Mouse (Mus musculus): ENCODE measurements around the gene Rtp3. TPM values are rescaled to one million over a fixed set of nuclear protein-coding genes. Genes with fewer than 3 reads are reported as not detected.

Gene Rtp3
- total and polyA plus RNA-seq, 2 experiments: 14.5 to 61.0 TPM

GRCm38 (mm10) chr9:110947900-110948299, 42.5 kb downstream of the Rtp3 start:
- Histone ChIP-seq H3K79me2 (ENCODE audit: control insufficient read depth, insufficient read depth, low read length) (no peaks in the 10 kb centered on the region), H3K4me1 (ENCODE audit: control insufficient read depth, insufficient read depth, low read length) (no peaks in the 10 kb centered on the region), H3K27me3 (ENCODE audit: control insufficient read depth, insufficient read depth, low read length) (no peaks in the 10 kb centered on the region), H3K36me3 (ENCODE audit: control insufficient read depth, insufficient read depth, low read length) (no peaks in the 10 kb centered on the region), H3K27ac (replicated peaks; ENCODE audit: insufficient read depth, low read depth, low read length) (no peak overlapping the region), H3K4me3 (ENCODE audit: insufficient read depth, low read depth, low read length) (no peak overlapping the region), H3K9ac (ENCODE audit: low read depth, low read length) (no peak overlapping the region)
- 66% methylated on average over 6 of the region's 6 CpGs for WGBS
- TF ChIP-seq CTCF (IDR thresholded peaks at IDR 0.05; ENCODE audit: low read depth, low read length) (no peak), POLR2A (IDR thresholded peaks at IDR 0.05; ENCODE audit: extremely low read depth, insufficient read depth, low read length) (no peak)
- DNase-seq (ENCODE audit: extremely low read depth, low read depth, low spot score): peak; percentile 19

- H3K27ac ChIP-seq (replicated peaks; ENCODE audit: insufficient read depth, low read depth, low read length): no peak overlapping the region
- H3K79me2 ChIP-seq (ENCODE audit: control insufficient read depth, insufficient read depth, low read length): no peaks in the 10 kb centered on the region
- DNase-seq (ENCODE audit: extremely low read depth, low read depth, low spot score): no peak
- H3K4me3 ChIP-seq (ENCODE audit: insufficient read depth, low read depth, low read length): no peak overlapping the region
- no peaks in the 10 kb centered on the region for H3K36me3 ChIP-seq (ENCODE audit: control insufficient read depth, insufficient read depth, low read length)
- TF ChIP-seq POLR2A (IDR thresholded peaks at IDR 0.05; ENCODE audit: extremely low read depth, insufficient read depth, low read length): no peak
- no peak for TF ChIP-seq CTCF (IDR thresholded peaks at IDR 0.05; ENCODE audit: low read depth, low read length)
- no peaks in the 10 kb centered on the region for H3K27me3 ChIP-seq (ENCODE audit: control insufficient read depth, insufficient read depth, low read length)
- no peaks in the 10 kb centered on the region for H3K4me1 ChIP-seq (ENCODE audit: control insufficient read depth, insufficient read depth, low read length)
- no peak overlapping the region for H3K9ac ChIP-seq (ENCODE audit: low read depth, low read length)
- 72% methylated on average over 6 of the region's 6 CpGs for WGBS
Observed at GRCm38 (mm10) chr9:110947261-110947661, 43.1 kb downstream of the Rtp3 start.

DNA sequence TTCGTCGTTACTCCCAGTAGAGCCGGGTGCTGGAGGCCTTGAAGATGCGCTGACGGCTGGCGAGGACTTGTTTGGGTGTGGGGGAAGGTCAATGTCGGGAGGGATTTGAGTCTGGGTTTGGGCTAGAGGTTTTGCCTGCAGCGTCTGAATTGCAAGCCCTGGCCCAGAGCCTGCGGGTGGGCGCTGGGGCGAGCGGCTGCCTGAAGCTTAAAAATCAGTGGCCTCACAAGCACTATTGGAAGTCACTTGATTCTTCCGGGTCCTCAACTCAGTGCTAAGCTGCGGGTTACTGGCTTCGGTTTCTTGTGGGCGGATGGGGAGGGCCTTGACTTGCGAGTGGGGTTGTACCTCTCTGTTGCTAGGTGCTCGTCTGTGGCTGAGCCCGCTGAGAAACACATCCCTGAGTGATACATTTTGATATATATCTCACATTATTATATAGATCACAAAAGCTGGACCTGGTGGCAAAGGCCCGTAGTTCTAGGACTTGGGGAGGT, 43.8 kb downstream of the Rtp3 start:
- 80% methylated on average over 20 of the region's 20 CpGs for WGBS
- no peak for TF ChIP-seq POLR2A (IDR thresholded peaks at IDR 0.05; ENCODE audit: extremely low read depth, insufficient read depth, low read length)
- TF ChIP-seq CTCF (IDR thresholded peaks at IDR 0.05; ENCODE audit: low read depth, low read length): no peak
- Histone ChIP-seq H3K4me1 (ENCODE audit: control insufficient read depth, insufficient read depth, low read length) (no peaks in the 10 kb centered on the region), H3K9ac (ENCODE audit: low read depth, low read length) (no peak overlapping the region), H3K36me3 (ENCODE audit: control insufficient read depth, insufficient read depth, low read length) (no peaks in the 10 kb centered on the region), H3K79me2 (ENCODE audit: control insufficient read depth, insufficient read depth, low read length) (no peaks in the 10 kb centered on the region), H3K27me3 (ENCODE audit: control insufficient read depth, insufficient read depth, low read length) (no peaks in the 10 kb centered on the region), H3K27ac (replicated peaks; ENCODE audit: insufficient read depth, low read depth, low read length) (no peak overlapping the region), H3K4me3 (ENCODE audit: insufficient read depth, low read depth, low read length) (no peak overlapping the region)
- no peak for DNase-seq (ENCODE audit: extremely low read depth, low read depth, low spot score)

- no peak within 1 kb of the TSS for H3K27ac ChIP-seq (replicated peaks; ENCODE audit: insufficient read depth, low read depth, low read length)
- H3K4me3 ChIP-seq (ENCODE audit: insufficient read depth, low read depth, low read length): no peak within 1 kb of the TSS
- no peak for DNase-seq (ENCODE audit: extremely low read depth, low read depth, low spot score)
- H3K27me3 ChIP-seq (ENCODE audit: control insufficient read depth, insufficient read depth, low read length): no peaks in the 10 kb centered on the region
- no peaks in the 10 kb centered on the region for H3K36me3 ChIP-seq (ENCODE audit: control insufficient read depth, insufficient read depth, low read length)
- no peak within 1 kb of the TSS for H3K9ac ChIP-seq (ENCODE audit: low read depth, low read length)
- H3K4me1 ChIP-seq (ENCODE audit: control insufficient read depth, insufficient read depth, low read length): no peaks in the 10 kb centered on the region
- no peak for TF ChIP-seq POLR2A (IDR thresholded peaks at IDR 0.05; ENCODE audit: extremely low read depth, insufficient read depth, low read length)
- TF ChIP-seq CTCF (IDR thresholded peaks at IDR 0.05; ENCODE audit: low read depth, low read length): no peak
- no peaks in the 10 kb centered on the region for H3K79me2 ChIP-seq (ENCODE audit: control insufficient read depth, insufficient read depth, low read length)
- WGBS: 74% methylated on average over 11 of the region's 11 CpGs
Observed at GRCm38 (mm10) chr9:110945926-110946325, 44.5 kb downstream of the Rtp3 start, which contains the start of gene Tdgf1. TSS of gene Tdgf1 (minus strand) at chr9:110946158.

GRCm38 (mm10) chr9:110945343-110945742, 45.0 kb downstream of the Rtp3 start:
- 36% methylated on average over 18 of the region's 18 CpGs for WGBS
- H3K4me3 ChIP-seq (ENCODE audit: insufficient read depth, low read depth, low read length): no peak overlapping the region
- no peak for TF ChIP-seq POLR2A (IDR thresholded peaks at IDR 0.05; ENCODE audit: extremely low read depth, insufficient read depth, low read length)
- no peak for TF ChIP-seq CTCF (IDR thresholded peaks at IDR 0.05; ENCODE audit: low read depth, low read length)
- no peaks in the 10 kb centered on the region for H3K4me1 ChIP-seq (ENCODE audit: control insufficient read depth, insufficient read depth, low read length)
- H3K36me3 ChIP-seq (ENCODE audit: control insufficient read depth, insufficient read depth, low read length): no peaks in the 10 kb centered on the region
- H3K79me2 ChIP-seq (ENCODE audit: control insufficient read depth, insufficient read depth, low read length): no peaks in the 10 kb centered on the region
- DNase-seq (ENCODE audit: extremely low read depth, low read depth, low spot score): no peak
- no peak overlapping the region for H3K27ac ChIP-seq (replicated peaks; ENCODE audit: insufficient read depth, low read depth, low read length)
- H3K9ac ChIP-seq (ENCODE audit: low read depth, low read length): no peak overlapping the region
- H3K27me3 ChIP-seq (ENCODE audit: control insufficient read depth, insufficient read depth, low read length): no peaks in the 10 kb centered on the region

DNA sequence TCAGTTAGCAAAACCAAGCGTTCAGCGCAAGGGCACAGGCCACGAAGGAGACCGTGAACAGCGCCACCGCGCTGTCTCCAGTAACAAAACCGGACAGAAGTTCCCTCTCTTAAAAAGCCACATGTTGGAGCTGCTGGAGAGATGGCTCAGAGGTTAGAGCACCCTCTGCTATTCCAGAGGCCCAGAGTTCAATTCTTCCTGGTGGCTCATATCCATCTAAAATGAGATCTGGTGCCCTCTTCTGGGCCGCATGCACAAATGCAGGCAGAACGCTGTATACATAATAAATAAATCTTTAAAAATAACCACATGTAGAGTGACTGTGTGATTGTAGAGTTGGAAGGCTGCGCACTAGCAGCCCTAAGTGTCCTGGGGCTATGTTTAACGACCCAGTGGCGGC, 46.1 kb downstream of the Rtp3 start:
- H3K79me2 ChIP-seq (ENCODE audit: control insufficient read depth, insufficient read depth, low read length): no peaks in the 10 kb centered on the region
- no peak overlapping the region for H3K27ac ChIP-seq (replicated peaks; ENCODE audit: insufficient read depth, low read depth, low read length)
- H3K4me3 ChIP-seq (ENCODE audit: insufficient read depth, low read depth, low read length): no peak overlapping the region
- no peaks in the 10 kb centered on the region for H3K36me3 ChIP-seq (ENCODE audit: control insufficient read depth, insufficient read depth, low read length)
- TF ChIP-seq CTCF (IDR thresholded peaks at IDR 0.05; ENCODE audit: low read depth, low read length) (peak; percentile 41), POLR2A (IDR thresholded peaks at IDR 0.05; ENCODE audit: extremely low read depth, insufficient read depth, low read length) (no peak)
- 52% methylated on average over 13 of the region's 13 CpGs for WGBS
- H3K27me3 ChIP-seq (ENCODE audit: control insufficient read depth, insufficient read depth, low read length): no peaks in the 10 kb centered on the region
- no peak overlapping the region for H3K9ac ChIP-seq (ENCODE audit: low read depth, low read length)
- no peaks in the 10 kb centered on the region for H3K4me1 ChIP-seq (ENCODE audit: control insufficient read depth, insufficient read depth, low read length)
- DNase-seq (ENCODE audit: extremely low read depth, low read depth, low spot score): peak; percentile 10

Measured in liver, adult 2 months (tissue).